Mouse (Mus musculus): Measurements from ENCODE around the gene Rhbdl1.

Gene Rhbdl1

DNA sequence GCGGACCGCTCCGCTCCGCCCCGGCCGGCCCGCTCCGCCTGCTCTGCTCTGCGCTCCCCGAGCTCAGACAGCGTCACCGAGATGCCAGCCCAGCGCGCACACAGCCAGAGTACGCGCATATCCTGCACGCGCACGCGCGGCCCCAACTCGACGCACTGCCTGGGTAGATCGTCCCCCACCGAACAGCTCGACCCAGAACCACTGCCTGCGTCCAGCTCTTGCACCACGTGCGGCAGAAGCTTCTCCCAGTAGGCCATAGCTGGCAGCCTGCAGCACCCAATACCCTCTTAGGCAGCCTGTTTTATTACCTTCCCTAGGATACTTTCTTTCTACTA, at the start of gene Rhbdl1:
Gene Rhbdl1 (minus strand): TSS at position 220 of the 335 bp plus-strand sequence.
- DNase-seq, result peak; percentile 84

DNA sequence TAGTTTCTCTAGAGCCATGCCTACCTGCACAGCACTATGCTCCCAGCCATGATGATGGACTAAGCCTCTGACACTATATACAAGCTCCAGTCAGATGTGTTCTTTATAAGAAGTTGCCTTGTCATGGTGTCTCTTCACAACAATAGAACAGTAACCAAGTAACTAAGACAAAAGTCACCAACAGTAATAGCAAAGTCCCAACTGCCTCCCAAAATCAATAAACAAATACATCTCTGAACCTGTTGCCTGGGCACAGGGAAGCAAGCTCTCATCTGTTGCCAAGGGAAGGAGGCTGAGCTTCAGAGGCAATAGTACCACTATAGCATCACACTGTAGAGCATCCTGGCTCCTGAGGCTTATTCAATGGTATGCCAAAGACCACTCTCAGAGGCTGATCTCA, 49.7 kb upstream of the Rhbdl1 start:
- DNase-seq, result no peak

DNA sequence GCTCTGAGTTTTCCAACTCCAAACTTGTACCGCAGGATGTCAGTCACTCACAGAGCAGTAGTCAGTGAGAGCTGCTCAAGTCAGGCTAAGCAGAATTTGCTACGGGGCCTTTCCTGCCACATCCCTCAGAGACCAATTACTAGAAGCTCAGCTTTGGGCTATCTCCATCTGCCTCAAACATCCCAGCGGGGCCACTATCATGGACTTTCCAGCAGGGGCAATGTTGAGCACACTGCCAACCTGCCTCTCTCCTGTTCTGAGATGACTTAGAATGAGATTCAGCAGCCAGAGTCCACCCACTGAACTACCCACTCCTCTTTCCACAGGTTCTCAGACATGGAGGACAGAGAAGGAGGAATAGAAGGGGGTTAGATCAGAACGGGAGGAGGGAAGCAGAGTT, 48.5 kb upstream of the Rhbdl1 start:
- DNase-seq, result peak; percentile 62

DNA sequence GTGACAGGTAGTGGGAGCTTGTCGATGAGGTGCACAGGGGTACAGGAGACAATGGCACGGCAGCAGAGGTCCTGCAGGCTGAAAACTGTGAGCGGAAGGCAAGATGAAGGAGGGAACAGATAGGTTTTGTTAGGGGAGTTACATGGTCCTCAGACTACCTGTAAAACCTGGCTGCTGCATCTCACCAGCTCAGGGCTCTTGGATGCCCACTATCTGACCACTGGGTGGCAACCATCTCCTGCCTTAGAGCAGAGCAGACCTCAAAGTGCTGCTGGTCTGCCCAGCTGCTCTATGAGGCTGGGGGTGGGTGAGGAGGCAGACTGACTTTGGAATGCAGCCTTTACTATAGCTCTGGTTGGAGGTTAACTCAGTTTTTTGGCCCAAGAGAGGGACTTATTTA, 46.7 kb upstream of the Rhbdl1 start:
- no peak for DNase-seq

- DNase-seq, result no peak
These were observed 46.2 kb upstream of the Rhbdl1 start for GRCm38 (mm10) chr17:25883268-25883667.

DNA sequence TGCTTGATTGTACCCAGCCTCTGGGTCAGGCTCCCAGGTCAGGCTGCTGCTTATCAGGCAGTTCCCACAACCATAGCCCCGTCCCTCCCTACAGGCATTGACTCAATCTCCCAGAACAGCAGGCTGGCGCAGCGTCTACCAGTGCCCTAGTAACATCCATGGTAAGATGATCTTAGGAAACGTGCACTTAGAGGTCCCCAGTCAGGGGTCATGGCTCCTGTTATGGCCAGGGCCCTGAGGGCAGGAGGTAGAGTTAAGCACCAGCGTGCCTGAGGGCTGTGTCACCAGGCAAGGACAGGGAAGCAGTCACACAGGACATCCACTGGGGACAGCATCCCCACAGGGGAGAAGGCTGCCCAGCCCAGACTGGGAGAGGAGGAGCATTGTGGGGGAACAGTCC, 45.2 kb upstream of the Rhbdl1 start:
- no peak for DNase-seq

DNA sequence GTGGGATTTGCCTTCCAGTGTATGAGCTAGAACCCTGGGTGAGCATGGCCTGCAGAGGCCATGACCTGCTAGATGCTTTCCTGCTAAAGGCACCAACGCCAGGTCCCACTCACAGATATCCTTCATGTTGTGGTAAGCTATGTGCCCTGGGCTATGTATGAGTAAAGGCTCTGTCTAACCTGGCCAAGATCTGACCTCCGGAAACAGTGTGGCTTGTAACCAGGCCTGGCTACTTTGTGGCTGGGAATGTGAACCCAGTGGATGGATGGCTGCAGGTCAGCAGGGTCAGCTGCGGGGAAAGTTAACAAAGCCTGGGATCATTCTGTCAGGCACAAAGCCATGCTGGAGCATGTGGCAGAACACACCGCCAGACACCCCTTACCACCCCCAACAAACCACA, 44.6 kb upstream of the Rhbdl1 start:
- no peak for DNase-seq

GRCm38 (mm10) chr17:25880913-25881641, 44.0 kb upstream of the Rhbdl1 start:
- no peak for DNase-seq

DNA sequence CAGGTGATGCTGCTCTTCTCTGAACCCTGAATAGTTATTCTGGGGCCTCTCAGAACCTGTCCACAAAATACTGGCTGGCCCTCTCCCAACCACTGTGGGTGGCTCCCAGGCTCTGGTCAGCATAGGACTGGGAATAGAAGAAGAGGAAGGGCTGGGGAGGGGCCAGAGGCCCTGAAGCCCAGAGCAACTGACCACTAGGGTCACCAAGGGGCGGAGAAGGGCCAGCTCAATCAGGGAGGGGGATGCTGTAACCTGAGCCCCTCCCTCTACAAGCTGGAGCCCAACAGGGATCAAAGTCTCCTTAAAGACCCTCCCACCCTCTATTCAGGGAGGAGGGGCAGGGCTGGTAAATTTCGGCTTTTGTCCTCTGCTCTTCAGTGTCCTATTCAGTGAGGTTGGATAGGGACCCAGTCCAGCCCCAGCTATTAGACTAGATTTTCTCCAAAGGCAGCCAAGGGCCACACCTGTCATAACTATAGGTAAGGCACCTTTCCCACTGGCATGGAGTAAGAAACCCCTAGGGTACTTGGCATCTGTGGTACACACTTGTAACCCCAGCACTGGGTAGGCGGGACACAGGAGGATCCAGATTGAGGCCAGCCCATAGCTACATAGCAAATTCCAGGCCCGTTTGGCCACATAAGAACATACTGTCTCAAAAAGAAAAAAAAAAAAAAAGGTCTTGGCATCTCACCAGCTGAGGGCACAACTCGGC, 43.3 kb upstream of the Rhbdl1 start, which contains the start of gene Wfikkn1:
Gene Wfikkn1 (minus strand): TSS at position 663 of the 715 bp plus-strand sequence.
- DNase-seq, result no peak

- no peak for DNase-seq
These were observed 42.7 kb upstream of the Rhbdl1 start for GRCm38 (mm10) chr17:25879750-25880149.

GRCm38 (mm10) chr17:25879261-25879660, 42.2 kb upstream of the Rhbdl1 start:
- DNase-seq, result no peak

GRCm38 (mm10) chr17:25878611-25879180, 41.6 kb upstream of the Rhbdl1 start:
- no peak for DNase-seq

- DNase-seq, result no peak
These were observed 40.9 kb upstream of the Rhbdl1 start for GRCm38 (mm10) chr17:25877741-25878610.

GRCm38 (mm10) chr17:25877025-25877424, 39.9 kb upstream of the Rhbdl1 start:
- no peak for DNase-seq

DNA sequence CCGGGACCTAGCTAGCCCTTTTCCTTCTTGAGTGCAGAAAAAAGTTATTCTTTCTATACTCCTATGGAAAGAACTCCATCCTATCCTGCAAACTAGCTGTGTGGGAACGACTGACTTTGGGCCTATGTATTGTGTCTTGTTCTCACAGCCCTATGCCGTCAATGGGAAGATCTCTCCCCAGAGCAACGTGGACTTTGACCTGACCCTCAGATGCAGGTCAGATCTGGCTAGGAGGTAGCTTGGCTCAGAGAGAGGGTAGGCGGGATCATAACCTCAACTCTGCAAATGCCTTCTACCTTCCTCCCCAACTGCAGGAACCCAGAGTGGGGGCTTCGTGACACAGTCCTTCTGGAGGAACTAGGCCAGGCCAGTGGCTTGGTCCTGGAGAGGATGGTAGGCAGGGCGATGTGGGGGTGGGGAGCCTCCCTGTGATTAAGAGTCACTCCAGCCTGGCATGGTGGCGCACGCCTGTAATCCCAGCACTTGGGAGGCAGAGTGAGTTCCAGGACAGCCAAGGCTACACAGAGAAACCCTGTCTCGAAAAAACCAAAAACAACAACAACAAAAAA, 39.3 kb upstream of the Rhbdl1 start:
- no peak for DNase-seq

DNA sequence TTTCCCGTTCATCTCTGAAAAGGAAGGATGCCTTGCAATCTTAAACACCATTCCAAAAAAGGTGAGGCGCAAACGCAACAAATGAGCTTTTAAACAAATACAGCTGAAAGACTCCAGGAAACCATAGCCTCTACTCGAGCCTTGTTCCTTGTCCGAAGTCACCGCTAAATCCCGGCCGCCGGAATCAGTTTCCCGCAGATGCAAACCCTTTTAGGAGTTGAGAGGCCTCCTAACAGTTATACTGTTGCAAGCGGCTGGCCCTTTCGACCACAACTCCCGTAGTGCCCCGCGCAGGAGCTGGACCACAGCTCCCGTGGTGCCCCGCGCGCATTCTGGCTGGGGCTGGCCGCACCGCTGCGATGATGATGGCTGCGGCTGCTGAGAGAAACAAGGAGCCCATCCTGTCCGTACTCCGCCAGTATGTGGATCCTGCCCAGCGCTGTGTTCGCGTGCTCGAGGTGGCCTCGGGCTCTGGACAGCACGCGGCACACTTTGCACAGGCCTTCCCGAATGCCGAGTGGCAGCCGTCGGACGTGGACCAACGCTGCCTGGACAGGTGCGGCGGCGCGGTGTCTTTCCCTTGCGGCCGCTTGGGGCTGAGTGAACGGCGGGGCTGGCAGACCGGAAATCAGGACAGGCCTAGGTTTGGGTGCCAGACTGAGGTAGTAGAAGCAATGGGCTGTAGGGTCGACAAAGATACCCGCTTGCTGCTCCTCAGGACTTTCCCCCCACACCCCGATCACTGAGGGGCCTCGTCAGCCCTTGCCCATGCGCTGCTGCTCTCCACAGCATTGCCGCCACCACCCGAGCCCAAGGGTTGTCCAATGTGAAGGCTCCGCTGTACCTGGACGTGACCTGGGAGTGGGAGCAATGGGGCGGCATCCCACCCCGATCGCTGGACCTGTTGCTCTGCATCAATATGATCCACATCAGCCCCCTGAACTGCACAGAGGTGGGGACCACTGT, 38.4 kb upstream of the Rhbdl1 start:
- DNase-seq, result peak; percentile 92

- DNase-seq, result peak; percentile 91
These were observed 37.7 kb upstream of the Rhbdl1 start, which contains the start of gene Mettl26 for GRCm38 (mm10) chr17:25874721-25875170. Gene Mettl26 (plus strand): TSS chr17:25875074.

- no peak for DNase-seq
These were observed 37.1 kb upstream of the Rhbdl1 start for GRCm38 (mm10) chr17:25874148-25874720.

- no peak for DNase-seq
These were observed 36.5 kb upstream of the Rhbdl1 start for GRCm38 (mm10) chr17:25873405-25874147.

DNA sequence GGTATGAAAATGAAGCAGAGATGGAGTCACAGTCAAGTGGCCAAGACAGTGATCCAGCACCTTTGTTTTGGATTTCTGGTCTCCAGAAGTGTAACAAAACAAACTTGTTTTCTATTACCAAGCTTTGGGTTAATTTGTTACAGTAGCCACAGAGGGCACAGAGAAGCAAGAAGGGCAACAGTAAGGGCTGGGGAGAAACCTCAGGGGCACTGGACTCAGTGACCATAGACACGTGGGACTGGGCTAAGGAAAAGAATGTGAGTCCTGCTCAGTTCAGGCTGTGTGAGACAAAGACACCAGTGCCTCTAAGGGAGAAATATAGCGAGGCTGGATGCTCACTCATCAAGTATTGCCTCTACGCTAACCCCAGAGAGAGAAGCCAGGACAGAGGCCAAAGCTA, 35.6 kb upstream of the Rhbdl1 start:
- DNase-seq, result no peak

All from retina, postnatal 1 day (tissue).